Mouse (Mus musculus) midbrain, embryonic 13.5 days (tissue): ENCODE results near the gene Dnajb1. TPM values are rescaled to one million over a fixed set of nuclear protein-coding genes. Genes with fewer than 3 reads are reported as not detected.

Experiments
- ATAC-seq: fragments of 200-750 bp; cut with Nextera tagmentation; 2 replicates; pipeline ENCODE4 v1.8.0; 2017; ENCODE audit warnings: mild to moderate bottlenecking, moderate TSS enrichment, moderate library complexity
- H3K27ac ChIP-seq: fragments of 300-500 bp; sonication (generic); 2 replicates; pipeline ENCODE4 v1.5.1; 2015; ENCODE audit warnings: inconsistent platforms, mild to moderate bottlenecking, moderate library complexity
- H3K27me3 ChIP-seq: fragments of 300-500 bp; sonication (generic); 2 replicates; pipeline ENCODE4 v1.6.1; 2015; ENCODE audit warnings: mild to moderate bottlenecking, inconsistent platforms
- H3K36me3 ChIP-seq: fragments of 300-500 bp; sonication (generic); 2 replicates; pipeline ENCODE4 v1.6.1; 2015; ENCODE audit warnings: mild to moderate bottlenecking, inconsistent platforms
- H3K4me1 ChIP-seq: fragments of 300-500 bp; sonication (generic); replicated peaks from 2 replicates; pipeline ENCODE4 v1.6.1; 2015; ENCODE audit warnings: inconsistent platforms
- H3K4me2 ChIP-seq: fragments of 300-500 bp; sonication (generic); replicated peaks from 2 replicates; pipeline ENCODE4 v1.6.1; 2015; ENCODE audit warnings: moderate library complexity, mild to moderate bottlenecking, inconsistent platforms
- H3K4me3 ChIP-seq: fragments of 300-500 bp; sonication (generic); replicated peaks from 2 replicates; pipeline ENCODE4 v1.5.1; 2015; ENCODE audit warnings: mild to moderate bottlenecking, inconsistent platforms
- H3K9ac ChIP-seq: fragments of 300-500 bp; sonication (generic); replicated peaks from 2 replicates; pipeline ENCODE4 v1.6.1; 2015; ENCODE audit warnings: mild to moderate bottlenecking, inconsistent platforms
- H3K9me3 ChIP-seq: fragments of 300-500 bp; sonication (generic); 2 replicates; pipeline ENCODE4 v1.6.1; 2016; ENCODE audit warnings: mild to moderate bottlenecking, inconsistent platforms
- WGBS: fragments of 180-500 bp; shearing (Covaris S2); methylation state at CpG from one replicate; pipeline ENCODE4 v1.1.7; 2015; 5-methylcytosine and 5-hydroxymethylcytosine counted together
- polyA plus RNA-seq: library from polyadenylated mRNA; unstranded; fragments of >200 nt; fragmentation: Nextera tagmentation; extraction: Ambion mirVana; gene quantifications from 2 replicates; pipeline ENCODE4 v1.2.1, GENCODE M21; 2015

Gene Dnajb1
- polyA plus RNA-seq, 1 experiment from 2014 or later: 61.5 TPM

- Histone ChIP-seq H3K9me3 (no peaks in the 10 kb centered on the region), H3K36me3 (no peaks in the 10 kb centered on the region), H3K4me1 (peaks cover 19% of the 10 kb centered on the region), H3K27me3 (no peaks in the 10 kb centered on the region), H3K27ac (no peak overlapping the region), H3K4me2 (no peak overlapping the region), H3K4me3 (no peak overlapping the region), H3K9ac (no peak overlapping the region)
- ATAC-seq: no peak
- 96% methylated on average over 6 of the region's 6 CpGs for WGBS
Observed at GRCm38 (mm10) chr8:83649699-83650098, 41.7 kb downstream of the Dnajb1 start.

GRCm38 (mm10) chr8:83652030-83652743 is 44.2 kb downstream of the Dnajb1 start, which contains the start of gene Gipc1:
TSS of gene Gipc1 (plus strand) at chr8:83652677.
- Histone ChIP-seq H3K9me3 (no peaks in the 10 kb centered on the region), H3K4me1 (peaks cover 20% of the 10 kb centered on the region), H3K9ac (peak within 1 kb of the TSS; percentile 90), H3K36me3 (peaks cover 12% of the 10 kb centered on the region), H3K27ac (peak within 1 kb of the TSS; percentile 90), H3K27me3 (no peaks in the 10 kb centered on the region), H3K4me3 (peak within 1 kb of the TSS; percentile 84), H3K4me2 (peak within 1 kb of the TSS; percentile 89)
- peak; percentile 98 for ATAC-seq
- WGBS: 5% methylated on average over 50 of the region's 50 CpGs

DNA sequence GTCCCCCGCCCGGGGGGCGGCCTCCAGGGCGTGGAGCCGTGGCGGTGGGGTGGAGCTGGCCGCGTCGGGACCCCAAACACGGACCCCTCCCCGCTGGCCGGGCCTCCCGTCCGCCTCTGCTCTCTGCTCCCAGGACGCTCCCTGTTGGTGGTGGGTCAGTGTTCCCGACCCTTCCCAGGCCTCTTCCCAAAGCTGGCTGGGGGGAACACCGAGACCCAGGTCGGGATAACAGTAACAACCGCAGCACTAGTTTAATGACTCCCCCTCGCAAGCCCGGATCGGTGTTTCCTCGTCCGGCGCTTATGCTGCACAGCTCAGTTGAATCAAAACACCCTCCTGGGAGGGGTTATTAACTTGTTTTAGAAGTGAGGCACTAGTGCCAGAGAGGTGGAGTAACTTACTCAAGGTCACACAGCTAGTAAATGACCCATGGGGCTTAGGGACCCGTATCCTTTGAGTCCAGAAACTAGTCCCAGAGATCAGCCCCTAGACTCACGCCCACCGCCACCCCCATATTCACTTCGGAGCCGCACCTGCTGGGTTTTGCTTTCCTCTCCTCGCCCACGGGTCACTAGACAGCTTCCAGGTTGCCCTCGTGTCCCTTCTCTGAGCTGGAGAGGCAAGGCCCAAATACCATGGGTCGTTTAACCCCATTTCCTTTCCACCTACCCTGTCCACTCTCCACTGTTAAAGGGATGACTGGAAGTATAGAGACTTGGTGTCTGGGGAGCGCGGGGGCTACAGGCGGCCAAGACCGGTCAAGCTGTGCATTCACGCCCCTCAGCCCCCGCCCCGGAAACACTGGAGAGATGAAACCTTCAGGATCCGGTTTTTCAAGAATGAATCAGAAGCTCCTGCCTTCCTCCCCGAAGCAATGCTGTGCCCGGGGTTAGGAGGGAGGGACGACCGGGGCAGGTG is 45.0 kb downstream of the Dnajb1 start:
- H3K9ac ChIP-seq: peak overlapping the region; percentile 90
- peak overlapping the region; percentile 89 for H3K4me2 ChIP-seq
- peak overlapping the region; percentile 63 for H3K27ac ChIP-seq
- H3K4me1 ChIP-seq: peaks cover 20% of the 10 kb centered on the region
- peak overlapping the region; percentile 84 for H3K4me3 ChIP-seq
- H3K27me3 ChIP-seq: no peaks in the 10 kb centered on the region
- no peaks in the 10 kb centered on the region for H3K9me3 ChIP-seq
- H3K36me3 ChIP-seq: peaks cover 20% of the 10 kb centered on the region
- ATAC-seq: peak; percentile 62; the same call in 1 of the 2 replicates
- WGBS: 2% methylated on average over 44 of the region's 46 CpGs

GRCm38 (mm10) chr8:83653662-83654017 is 45.6 kb downstream of the Dnajb1 start:
- Histone ChIP-seq H3K4me2 (peak overlapping the region; percentile 89), H3K27me3 (no peaks in the 10 kb centered on the region), H3K27ac (no peak overlapping the region), H3K4me1 (peaks cover 21% of the 10 kb centered on the region), H3K36me3 (peaks cover 20% of the 10 kb centered on the region), H3K4me3 (peak overlapping the region; percentile 84), H3K9ac (peak overlapping the region; percentile 90), H3K9me3 (no peaks in the 10 kb centered on the region)
- ATAC-seq: no peak
- WGBS: 47% methylated on average over 10 of the region's 10 CpGs

- Histone ChIP-seq H3K27me3 (no peaks in the 10 kb centered on the region), H3K9ac (no peak overlapping the region), H3K9me3 (no peaks in the 10 kb centered on the region), H3K36me3 (peaks cover 20% of the 10 kb centered on the region), H3K4me1 (peaks cover 24% of the 10 kb centered on the region), H3K27ac (no peak overlapping the region), H3K4me3 (no peak overlapping the region), H3K4me2 (no peak overlapping the region)
- WGBS: 97% methylated on average over 6 of the region's 6 CpGs
- no peak for ATAC-seq
Observed at GRCm38 (mm10) chr8:83654725-83655124, 46.7 kb downstream of the Dnajb1 start.

DNA sequence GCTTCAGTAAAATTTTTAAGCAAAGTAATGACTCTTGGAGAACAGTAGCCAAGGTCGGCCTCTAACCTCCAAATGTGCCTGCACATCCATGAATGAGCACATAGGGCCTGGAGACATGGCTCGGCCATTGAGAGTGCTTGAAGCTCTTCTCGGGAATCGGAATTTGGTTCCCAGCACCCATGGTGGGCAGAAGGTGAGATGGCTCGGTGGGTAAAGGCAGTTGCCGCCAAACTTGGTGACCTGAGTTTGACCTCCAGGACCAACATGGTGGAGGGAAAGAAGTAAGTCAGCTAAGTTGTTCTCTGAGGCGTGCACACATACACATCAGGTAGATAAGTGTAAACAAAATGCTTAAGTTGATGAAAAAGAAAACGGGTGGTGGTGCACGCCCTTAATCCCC is 48.0 kb downstream of the Dnajb1 start:
- 93% methylated on average over 9 of the region's 9 CpGs for WGBS
- H3K4me1 ChIP-seq: peaks cover 37% of the 10 kb centered on the region
- H3K9ac ChIP-seq: no peak overlapping the region
- H3K9me3 ChIP-seq: no peaks in the 10 kb centered on the region
- peaks cover 20% of the 10 kb centered on the region for H3K36me3 ChIP-seq
- H3K27me3 ChIP-seq: no peaks in the 10 kb centered on the region
- ATAC-seq: no peak
- no peak overlapping the region for H3K4me3 ChIP-seq
- H3K27ac ChIP-seq: no peak overlapping the region
- H3K4me2 ChIP-seq: no peak overlapping the region

DNA sequence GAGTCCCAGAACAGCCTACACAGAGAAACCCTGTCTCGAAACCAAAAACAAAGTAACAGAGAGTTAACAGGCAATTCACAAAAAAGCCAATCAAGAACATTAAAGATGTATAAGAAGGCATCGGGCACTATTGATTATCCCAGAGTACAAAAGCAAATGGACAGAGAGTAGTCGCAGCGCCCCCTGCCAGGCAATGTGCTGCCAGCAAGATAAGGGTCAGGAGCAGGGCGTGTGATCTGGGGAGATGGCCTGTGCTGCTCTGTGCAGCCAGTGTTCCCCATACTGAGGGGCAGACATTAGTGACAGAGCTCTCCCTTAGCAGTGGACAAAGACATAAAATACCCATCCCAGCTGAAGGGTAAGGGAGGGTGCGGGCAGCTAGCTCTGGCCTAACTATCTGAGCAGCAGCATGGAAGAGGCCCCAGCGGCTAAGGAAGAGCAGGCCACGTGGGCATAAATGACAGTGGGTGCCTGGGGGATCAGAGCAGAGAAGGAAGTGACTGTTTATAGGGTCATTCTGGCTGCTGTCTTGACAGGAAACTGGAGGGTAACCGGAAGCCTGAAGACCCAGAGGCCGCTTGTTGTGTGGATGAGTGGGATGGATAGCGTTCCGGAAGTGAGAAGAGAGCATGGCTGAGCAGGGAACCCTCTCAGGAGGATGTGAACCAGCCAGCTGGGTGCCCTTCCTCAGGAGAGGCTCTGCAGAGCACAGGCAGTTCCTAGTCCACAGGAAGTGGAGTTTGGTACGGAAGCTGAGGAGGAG is 48.7 kb downstream of the Dnajb1 start:
- Histone ChIP-seq H3K36me3 (peaks cover 20% of the 10 kb centered on the region), H3K9ac (0 out of 2 replicates have a peak overlapping the region, but pooled peaks have one; percentile 14), H3K4me3 (no peak overlapping the region), H3K27me3 (no peaks in the 10 kb centered on the region), H3K4me1 (peaks cover 42% of the 10 kb centered on the region), H3K4me2 (no peak overlapping the region), H3K9me3 (no peaks in the 10 kb centered on the region), H3K27ac (no peak overlapping the region)
- 85% methylated on average over 13 of the region's 13 CpGs for WGBS
- no peak for ATAC-seq

DNA sequence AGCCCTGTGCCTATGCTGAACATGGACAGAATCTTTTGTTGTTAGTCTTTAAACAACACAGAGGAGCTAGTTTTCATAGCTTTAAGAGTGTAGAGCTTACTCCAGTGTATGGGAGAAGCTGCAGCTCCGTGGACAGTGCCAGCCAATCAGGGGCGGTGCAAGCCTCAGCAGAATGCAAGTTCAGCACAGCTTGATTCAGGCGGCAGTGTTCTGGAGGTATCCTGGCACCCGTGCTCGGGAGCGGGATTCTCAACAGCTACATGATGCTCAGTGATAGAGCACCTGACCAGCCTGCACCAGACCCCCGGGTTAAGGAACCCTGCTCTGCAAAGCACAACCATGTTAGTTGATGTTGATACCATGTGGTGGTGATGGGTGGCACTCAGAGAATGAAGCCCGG is 52.6 kb downstream of the Dnajb1 start:
- Histone ChIP-seq H3K27ac (peak overlapping the region; percentile 21; the same call in 1 of the 2 replicates), H3K9me3 (no peaks in the 10 kb centered on the region), H3K4me2 (peak overlapping the region; percentile 23), H3K9ac (peak overlapping the region; percentile 44), H3K4me1 (peaks cover 38% of the 10 kb centered on the region), H3K27me3 (no peaks in the 10 kb centered on the region), H3K36me3 (peaks cover 35% of the 10 kb centered on the region), H3K4me3 (0 out of 2 replicates have a peak overlapping the region, but pooled peaks have one; percentile 2)
- 0 out of 2 replicates have a peak, but pooled peaks have one; percentile 22 for ATAC-seq
- WGBS: 12% methylated on average over 8 of the region's 8 CpGs

DNA sequence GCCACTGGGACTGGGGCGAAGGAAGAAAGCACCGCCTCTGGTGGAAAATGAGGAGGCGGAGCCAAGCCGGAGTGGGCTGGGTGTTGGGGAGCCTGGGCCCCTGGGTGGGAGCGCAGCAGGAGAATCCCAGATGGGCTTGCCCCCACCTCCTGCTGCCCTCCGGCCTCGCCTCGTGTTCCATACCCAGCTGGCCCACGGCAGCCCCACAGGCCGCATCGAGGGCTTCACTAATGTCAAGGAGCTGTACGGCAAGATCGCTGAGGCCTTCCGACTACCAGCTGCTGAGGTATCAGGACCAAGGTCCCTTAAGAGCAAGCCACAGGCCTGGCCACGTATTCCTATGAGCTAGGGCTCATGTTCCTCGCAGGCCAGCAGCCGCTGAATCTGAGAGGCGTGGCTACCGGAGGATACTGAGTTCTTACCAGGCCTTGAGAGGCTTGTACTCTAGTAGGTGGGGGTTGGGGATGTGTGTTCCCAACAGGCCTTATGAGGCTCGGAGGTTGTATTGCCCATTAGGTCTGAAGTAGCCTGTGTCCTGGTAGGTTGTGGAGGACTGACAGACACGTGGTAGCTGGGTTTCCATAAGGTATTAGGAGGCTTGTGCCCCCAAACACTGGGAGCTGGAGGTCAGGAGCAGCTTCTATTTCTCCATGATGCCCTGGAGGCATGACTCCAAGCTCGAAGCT is 53.1 kb downstream of the Dnajb1 start:
- 0 out of 2 replicates have a peak, but pooled peaks have one; percentile 1 for ATAC-seq
- Histone ChIP-seq H3K9ac (peak overlapping the region; percentile 44), H3K36me3 (peaks cover 35% of the 10 kb centered on the region), H3K27me3 (no peaks in the 10 kb centered on the region), H3K4me3 (0 out of 2 replicates have a peak overlapping the region, but pooled peaks have one; percentile 2), H3K4me1 (peaks cover 39% of the 10 kb centered on the region), H3K27ac (peak overlapping the region; percentile 21; the same call in 1 of the 2 replicates), H3K9me3 (no peaks in the 10 kb centered on the region), H3K4me2 (peak overlapping the region; percentile 23)
- WGBS: 23% methylated on average over 22 of the region's 22 CpGs
